Mouse (Mus musculus): ENCODE results near the gene Gls2.
"Not testable (repeated sequence)": the region's sequence is repeated elsewhere in the genome, so short reads cannot be mapped to it uniquely, and the experiment has no call there.

The Gls2 gene

DNA sequence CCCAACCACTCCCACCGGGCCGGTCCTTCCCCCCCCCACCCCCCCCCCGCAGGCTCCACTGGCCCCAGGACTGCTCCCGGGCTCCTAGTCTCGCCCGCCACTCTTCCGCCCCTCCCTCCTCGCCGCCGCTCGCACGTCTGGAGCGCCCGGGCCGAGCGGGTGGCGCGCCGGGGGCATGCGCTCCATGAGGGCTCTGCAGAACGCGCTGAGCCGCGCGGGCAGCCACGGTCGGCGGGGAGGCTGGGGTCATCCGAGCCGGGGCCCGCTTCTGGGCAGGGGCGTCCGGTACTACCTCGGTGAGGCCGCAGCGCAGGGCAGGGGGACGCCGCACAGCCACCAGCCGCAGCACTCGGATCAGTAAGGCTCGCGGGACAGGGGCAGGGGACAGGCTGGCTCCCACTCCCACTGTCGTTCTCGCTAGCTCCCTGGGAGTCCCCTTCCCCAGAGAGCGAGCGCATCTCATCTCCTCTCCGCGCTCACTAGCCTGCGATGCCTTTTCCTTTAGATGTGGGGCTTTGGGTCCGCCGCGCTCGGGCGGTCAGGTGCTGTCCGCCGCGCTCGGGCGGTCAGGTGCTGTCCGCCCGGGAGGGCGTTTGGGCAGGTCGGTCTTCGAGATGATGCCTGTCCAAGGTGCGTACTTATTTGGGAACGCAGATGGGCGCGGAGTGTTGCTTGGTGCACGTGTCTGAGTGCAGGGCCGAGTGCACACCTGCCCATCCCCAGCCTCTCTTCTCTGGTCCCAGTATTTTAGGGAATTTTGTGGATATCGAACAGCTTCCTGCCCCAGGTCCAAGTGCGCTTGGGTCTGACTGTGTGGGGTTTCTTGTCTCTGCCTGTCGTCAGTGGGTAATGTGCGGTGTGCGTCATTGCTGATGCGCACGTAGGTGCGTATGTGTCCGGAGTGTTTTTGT, 549 bp downstream of the Gls2 start:
- peak; percentile 28 for DNase-seq

GRCm38 (mm10) chr10:128201856-128202255, 7.6 kb downstream of the Gls2 start:
- DNase-seq = no peak

DNA sequence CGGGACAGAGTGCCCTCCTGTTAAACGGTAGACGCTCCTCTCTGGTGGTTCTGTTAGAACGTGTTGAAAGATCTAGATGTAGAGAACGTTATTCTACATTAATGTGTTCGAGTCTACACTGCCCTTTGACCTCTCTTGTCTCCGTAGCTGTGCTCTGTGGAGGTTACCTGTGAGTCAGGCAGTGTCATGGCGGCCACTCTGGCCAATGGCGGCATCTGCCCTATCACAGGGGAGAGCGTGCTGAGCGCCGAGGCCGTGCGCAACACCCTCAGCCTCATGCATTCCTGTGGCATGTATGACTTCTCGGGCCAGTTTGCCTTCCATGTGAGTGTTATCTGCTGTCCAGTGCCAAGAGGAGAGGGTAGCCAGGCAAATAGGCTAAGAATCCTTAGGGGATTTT, 10.7 kb downstream of the Gls2 start:
- no peak for DNase-seq

DNA sequence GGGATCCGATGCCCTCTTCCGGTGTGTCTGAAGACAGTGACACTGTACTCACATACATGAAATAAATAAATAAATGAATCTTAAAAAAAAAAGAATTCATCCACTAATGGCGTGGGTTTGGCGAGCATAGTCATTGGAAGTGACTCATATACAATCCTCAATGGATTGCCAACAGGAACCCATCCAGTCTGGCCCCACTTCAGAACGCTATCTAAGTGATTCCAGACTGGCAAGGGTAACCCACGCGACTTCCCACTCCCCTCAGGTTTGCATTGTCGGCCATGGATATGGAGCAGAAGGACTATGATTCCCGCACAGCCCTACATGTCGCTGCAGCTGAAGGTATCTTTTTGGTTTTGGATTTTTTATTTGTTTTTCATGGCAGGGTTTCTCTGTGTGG, 14.1 kb downstream of the Gls2 start:
- DNase-seq = no peak

- no peak for DNase-seq
Observed at GRCm38 (mm10) chr10:128209311-128210009, 15.2 kb downstream of the Gls2 start.

- no peak for DNase-seq
Observed at GRCm38 (mm10) chr10:128210131-128210530, 15.9 kb downstream of the Gls2 start.

GRCm38 (mm10) chr10:128210954-128211353, 16.7 kb downstream of the Gls2 start:
- DNase-seq = no peak

GRCm38 (mm10) chr10:128211390-128212108, 17.3 kb downstream of the Gls2 start, which contains the start of gene Spryd4:
Gene Spryd4 (minus strand): TSS chr10:128211807.
- peak; percentile 94 for DNase-seq

- DNase-seq = no peak
Observed at GRCm38 (mm10) chr10:128212148-128212547, 17.9 kb downstream of the Gls2 start.

- peak; percentile 78 for DNase-seq
Observed at GRCm38 (mm10) chr10:128212871-128213323, 18.6 kb downstream of the Gls2 start.

DNA sequence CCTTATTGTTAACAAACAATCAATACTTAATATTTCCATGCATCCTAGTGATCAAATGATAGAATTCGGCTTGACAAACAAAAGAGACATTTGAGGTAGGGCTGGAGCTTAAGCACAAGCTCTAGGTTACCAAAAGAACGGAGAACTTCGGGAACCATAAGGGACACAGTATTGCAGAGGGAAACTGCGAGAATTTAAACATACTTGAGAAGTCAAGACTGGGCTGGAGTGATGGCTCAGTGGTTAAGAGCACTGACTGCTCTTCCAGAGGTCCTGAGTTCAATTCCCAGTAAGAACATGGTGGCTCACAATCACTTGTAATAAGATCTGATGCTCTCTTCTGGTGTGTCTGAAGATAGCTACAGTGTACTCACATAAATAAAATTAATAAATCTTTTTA, 19.9 kb downstream of the Gls2 start:
- DNase-seq = not testable (repeated sequence)

DNA sequence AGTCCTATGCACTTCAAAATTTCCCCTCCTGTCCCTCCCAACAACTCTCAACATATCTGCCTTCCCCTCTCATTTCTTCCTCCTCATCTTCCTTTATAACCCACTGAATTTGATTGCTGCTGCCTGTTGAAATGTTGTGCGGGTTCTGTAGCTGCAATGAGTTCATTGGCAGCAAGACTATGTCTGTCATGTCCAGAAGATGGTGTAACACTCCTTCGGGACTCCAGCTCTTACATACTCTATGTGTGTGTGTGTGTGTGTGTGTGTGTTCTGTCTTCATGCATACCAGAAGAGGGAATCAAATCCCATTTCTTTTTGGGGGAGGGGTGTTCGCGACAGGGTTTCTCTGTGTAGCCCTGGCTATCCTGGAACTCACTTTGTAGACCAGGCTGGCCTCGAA, 20.7 kb downstream of the Gls2 start:
- no peak for DNase-seq

GRCm38 (mm10) chr10:128218387-128219117, 24.3 kb downstream of the Gls2 start:
- DNase-seq = no peak

GRCm38 (mm10) chr10:128221533-128222286, 27.5 kb downstream of the Gls2 start:
- DNase-seq = no peak

GRCm38 (mm10) chr10:128225064-128225463, 30.8 kb downstream of the Gls2 start:
- DNase-seq = no peak

GRCm38 (mm10) chr10:128225538-128225937, 31.3 kb downstream of the Gls2 start, which contains the start of gene Mip:
Gene Mip (plus strand): TSS chr10:128225838.
- no peak for DNase-seq

DNA sequence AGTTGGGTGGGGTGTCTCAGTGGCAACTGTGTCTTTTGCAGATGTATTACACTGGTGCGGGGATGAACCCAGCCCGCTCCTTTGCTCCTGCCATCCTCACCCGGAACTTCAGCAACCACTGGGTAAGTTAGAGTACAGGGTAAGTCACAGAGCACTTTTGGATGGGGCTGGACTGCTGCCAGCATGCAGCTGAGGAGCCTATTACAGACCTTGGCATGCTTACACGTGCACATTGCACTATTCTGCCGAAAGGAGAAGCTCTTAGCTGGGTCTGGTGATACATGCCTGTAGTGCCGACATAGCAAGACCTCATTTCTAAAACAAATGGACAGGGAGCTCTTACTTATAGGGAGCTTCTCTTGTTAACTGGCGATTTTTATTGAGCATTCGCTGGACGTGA, 33.3 kb downstream of the Gls2 start:
- no peak for DNase-seq

- no peak for DNase-seq
Observed at GRCm38 (mm10) chr10:128228009-128228408, 33.8 kb downstream of the Gls2 start.

- DNase-seq = no peak
Observed at GRCm38 (mm10) chr10:128230582-128230981, 36.3 kb downstream of the Gls2 start.

DNA sequence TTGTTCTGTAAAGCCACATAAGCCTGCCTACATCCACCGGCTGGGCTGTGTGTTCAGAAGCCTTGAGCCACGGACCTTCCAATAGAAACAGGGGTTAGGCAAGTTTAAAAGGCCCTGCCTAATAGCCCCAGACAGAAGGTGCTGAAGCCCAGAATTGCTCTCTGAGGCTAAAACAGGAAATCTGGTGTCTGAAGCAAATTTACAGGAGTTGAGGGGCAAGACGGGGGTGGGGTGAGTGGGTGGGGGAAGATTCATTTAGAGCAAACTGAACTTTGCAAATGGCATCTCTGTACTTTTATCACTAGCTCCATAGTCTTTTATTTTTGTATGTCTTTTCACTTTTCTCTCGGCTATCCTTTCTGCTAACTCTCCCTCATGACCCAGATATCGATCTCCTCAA, 36.9 kb downstream of the Gls2 start:
- no peak for DNase-seq

DNA sequence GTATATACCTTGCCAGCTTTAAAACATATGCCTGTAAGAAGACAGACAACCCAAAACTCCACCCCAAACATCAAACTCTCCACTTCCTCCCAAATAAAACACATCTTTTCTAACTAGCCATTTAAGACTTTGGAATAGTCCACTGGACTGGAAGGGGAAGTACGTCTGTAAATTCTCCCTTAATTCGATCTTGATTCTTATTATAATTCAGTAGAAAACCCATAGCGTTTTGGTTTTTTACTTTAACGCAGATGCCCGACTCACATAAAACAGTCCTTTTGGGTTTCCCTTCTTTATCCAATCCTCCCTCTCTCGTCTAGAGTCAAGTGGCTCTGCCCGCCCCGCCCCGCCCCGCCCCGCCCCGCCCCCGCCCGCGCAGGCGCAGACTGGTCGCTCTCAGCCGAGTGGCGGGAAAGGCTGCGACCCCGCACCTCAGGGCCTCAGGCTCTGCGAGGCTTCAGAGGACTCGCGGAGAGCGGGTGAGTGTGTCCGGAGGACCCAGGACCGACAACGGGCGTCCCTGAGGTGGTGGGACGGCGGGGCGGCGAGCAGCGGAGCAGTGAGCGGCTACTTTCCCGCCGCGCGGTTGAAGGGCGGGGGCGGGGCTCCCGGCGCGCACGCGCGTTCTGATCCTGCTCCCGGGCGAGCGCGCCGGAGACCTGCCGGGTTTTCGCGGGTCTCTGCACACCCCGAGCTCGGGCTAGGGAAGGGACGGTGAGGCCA, 37.6 kb downstream of the Gls2 start, which contains the start of gene Timeless:
Gene Timeless (plus strand): TSS at position 369 of the 723 bp plus-strand sequence.
- DNase-seq = peak; percentile 87
